9 mouse cellular contexts compared by ENCODE assay signal in the genomic region with DNA sequence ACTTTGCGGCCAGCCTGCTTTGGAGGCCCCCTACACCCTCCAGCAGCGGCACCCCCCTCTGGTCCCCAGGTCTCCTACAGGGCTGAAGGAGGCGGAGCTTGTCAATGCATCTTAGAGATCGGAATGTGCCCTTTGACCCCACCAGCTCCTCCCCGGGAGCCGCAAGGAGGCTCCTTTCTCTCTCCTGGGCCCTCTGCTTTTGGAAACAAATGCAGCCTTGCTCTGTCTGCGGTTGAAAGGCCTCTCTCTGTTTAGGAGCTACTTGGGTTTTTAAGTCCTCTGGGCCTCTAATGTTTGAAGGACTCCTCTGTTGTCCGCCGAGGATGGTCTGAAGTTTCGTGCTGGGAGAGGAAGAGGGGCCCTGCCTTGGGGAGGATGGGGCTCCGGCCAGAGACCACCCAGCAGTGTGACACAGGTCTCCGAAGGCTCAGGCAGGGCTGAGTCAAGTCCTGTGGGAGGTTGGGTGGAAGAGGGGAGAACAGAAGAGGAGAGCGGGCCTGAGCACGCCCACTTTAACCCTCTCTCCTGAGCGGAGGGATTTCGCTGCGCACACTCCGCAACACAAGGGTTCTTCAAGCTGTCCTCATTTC.
DNase-seq lines count a peak whose midpoint lies in the region; ATAC-seq lines count a peak whose summit lies in the region.
"Had no signal": no experiment of that assay in that cellular context is flagged by ENCODE, and none has a peak within 500 bp of the region (broad histone marks: within the 10 kb centered on the region; RNA-seq: fewer than 3 reads in every experiment).

No protein-coding gene starts in this region.

- 22% methylated on average over 18 of the region's 18 CpGs for WGBS in lung, embryonic 16.5 days
- whole genome bisulfite sequencing in forebrain, embryonic 12.5 days: 5% methylated on average over 18 of the region's 18 CpGs
- 18% methylated on average over 18 of the region's 18 CpGs for WGBS in stomach, embryonic 15.5 days

- H3K4me2 ChIP-seq in lung, embryonic 16.5 days (ENCODE audit: low read depth, low read length): peak overlapping the region; percentile 9; the same call in 1 of the 2 replicates
- H3K4me2 ChIP-seq in forebrain, embryonic 12.5 days: peak overlapping the region; percentile 32
- peak overlapping the region; percentile 24 for H3K4me2 ChIP-seq in stomach, embryonic 15.5 days

- peak; percentile 62 for ATAC-seq in lung, embryonic 16.5 days (ENCODE audit: low read depth)
- peak; percentile 37 for ATAC-seq in forebrain, embryonic 12.5 days (ENCODE audit: low FRiP score)
- ATAC-seq in stomach, embryonic 15.5 days (ENCODE audit: insufficient read depth, low FRiP score, low read depth): peak; percentile 64; the same call in 1 of the 2 replicates

- H3K9ac ChIP-seq in lung, embryonic 16.5 days (ENCODE audit: low read length): peak overlapping the region; percentile 44
- peak overlapping the region; percentile 33 for H3K9ac ChIP-seq in forebrain, embryonic 12.5 days
- no peak overlapping the region for H3K9ac ChIP-seq in stomach, embryonic 15.5 days

- peak overlapping the region; percentile 14 for H3K27ac ChIP-seq in lung, embryonic 16.5 days (ENCODE audit: low read length)
- H3K27ac ChIP-seq in forebrain, embryonic 12.5 days: peak overlapping the region; percentile 88
- H3K27ac ChIP-seq in stomach, embryonic 15.5 days: peak overlapping the region; percentile 90

- peaks cover 4% of the 10 kb centered on the region; the same call in 1 of the 2 replicates for H3K9me3 ChIP-seq in lung, embryonic 16.5 days (ENCODE audit: control insufficient read depth, low read length)
- H3K9me3 ChIP-seq in forebrain, embryonic 12.5 days: peaks cover 4% of the 10 kb centered on the region; the same call in 1 of the 2 replicates
- H3K9me3 ChIP-seq in stomach, embryonic 15.5 days: no peaks in the 10 kb centered on the region

- peaks cover 11% of the 10 kb centered on the region for H3K4me1 ChIP-seq in lung, embryonic 16.5 days (replicated peaks; ENCODE audit: control insufficient read depth, insufficient read depth, low read length)
- peaks cover 37% of the 10 kb centered on the region for H3K4me1 ChIP-seq in forebrain, embryonic 12.5 days
- peaks cover 13% of the 10 kb centered on the region for H3K4me1 ChIP-seq in stomach, embryonic 15.5 days

- intact Hi-C loops in left cerebral cortex, postnatal 25 days (cut with DNase I): no loop called here

- H3K27me3 ChIP-seq in lung, embryonic 16.5 days (ENCODE audit: control insufficient read depth, insufficient read depth, low read depth, low read length): no peaks in the 10 kb centered on the region
- H3K27me3 ChIP-seq in forebrain, embryonic 12.5 days: no peaks in the 10 kb centered on the region
- H3K27me3 ChIP-seq in stomach, embryonic 15.5 days (replicated peaks): peaks cover 3% of the 10 kb centered on the region; the same call in 1 of the 2 replicates

- DNase-seq in lung, postnatal 14 days: no peak
- peak; percentile 72 to 81 for DNase-seq in kidney, postnatal 4 days
- DNase-seq in left cerebral cortex, adult 9 months (ENCODE audit: low spot score in 2 of 2): no peak
- DNase-seq in left cerebral cortex, postnatal 25 days (ENCODE audit: low spot score in 2 of 2): no peak
- DNase-seq in gastrocnemius, postnatal 25 days: no peak
- DNase-seq: layer of hippocampus, postnatal 36 days had no signal

- H3K36me3 ChIP-seq in lung, embryonic 16.5 days (ENCODE audit: control insufficient read depth, insufficient read depth, low read length): no peaks in the 10 kb centered on the region
- H3K36me3 ChIP-seq in forebrain, embryonic 12.5 days (replicated peaks): no peaks in the 10 kb centered on the region
- H3K36me3 ChIP-seq in stomach, embryonic 15.5 days: no peaks in the 10 kb centered on the region

- H3K4me3 ChIP-seq in lung, embryonic 16.5 days (ENCODE audit: low read length): no peak overlapping the region
- H3K4me3 ChIP-seq in forebrain, embryonic 12.5 days (replicated peaks): no peak overlapping the region
- 0 out of 2 replicates have a peak overlapping the region, but pooled peaks have one; percentile 1 for H3K4me3 ChIP-seq in stomach, embryonic 15.5 days (replicated peaks)

Comparison
In these comparisons a context has a peak if more than half of its experiments do, and no peak if none do; other contexts are left out.
1. H3K27ac ChIP-seq: peak in every context shown above with its lines; median percentile 90 in stomach, embryonic 15.5 days; 88 in forebrain, embryonic 12.5 days; 14 in lung, embryonic 16.5 days.
2. DNase-seq: peak in kidney, postnatal 4 days (2 of 2); none in lung, postnatal 14 days (single experiment), left cerebral cortex, adult 9 months (0 of 2), left cerebral cortex, postnatal 25 days (0 of 2) and gastrocnemius, postnatal 25 days (single experiment).
3. Peak in every context shown above with its lines, with median percentiles within 50 percentile points of each other: ATAC-seq and H3K4me2 ChIP-seq.